Mouse (Mus musculus): ENCODE data around the gene Rfx7.

The Rfx7 gene

GRCm38 (mm10) chr9:72531996-72532380 is at the start of gene Rfx7:
Rfx7 (plus strand) TSS chr9:72532240.
- peak; percentile 83 for DNase-seq (ENCODE audit: low spot score)

- no peak for DNase-seq (ENCODE audit: low spot score)
Observed at GRCm38 (mm10) chr9:72488523-72488922, 43.5 kb upstream of the Rfx7 start.

- no peak for DNase-seq (ENCODE audit: low spot score)
Observed at GRCm38 (mm10) chr9:72489131-72489530, 42.9 kb upstream of the Rfx7 start.

- DNase-seq (ENCODE audit: low spot score), result peak; percentile 91
Observed at GRCm38 (mm10) chr9:72491559-72492193, 40.4 kb upstream of the Rfx7 start.

GRCm38 (mm10) chr9:72492194-72492565 is 39.9 kb upstream of the Rfx7 start, which contains the start of gene Tex9:
Tex9 (minus strand) TSS chr9:72492212.
- DNase-seq (ENCODE audit: low spot score), result no peak

- DNase-seq (ENCODE audit: low spot score), result no peak
Observed at GRCm38 (mm10) chr9:72493465-72493864, 38.6 kb upstream of the Rfx7 start.

GRCm38 (mm10) chr9:72493984-72494685 is 37.9 kb upstream of the Rfx7 start:
- DNase-seq (ENCODE audit: low spot score), result no peak

GRCm38 (mm10) chr9:72496691-72497090 is 35.3 kb upstream of the Rfx7 start:
- DNase-seq (ENCODE audit: low spot score), result no peak

- DNase-seq (ENCODE audit: low spot score), result no peak
Observed at GRCm38 (mm10) chr9:72497171-72497570, 34.9 kb upstream of the Rfx7 start.

- no peak for DNase-seq (ENCODE audit: low spot score)
Observed at GRCm38 (mm10) chr9:72512229-72512981, 19.6 kb upstream of the Rfx7 start.

- no peak for DNase-seq (ENCODE audit: low spot score)
Observed at GRCm38 (mm10) chr9:72515366-72515765, 16.7 kb upstream of the Rfx7 start.

- no peak for DNase-seq (ENCODE audit: low spot score)
Observed at GRCm38 (mm10) chr9:72519246-72519645, 12.8 kb upstream of the Rfx7 start.

- DNase-seq (ENCODE audit: low spot score), result no peak
Observed at GRCm38 (mm10) chr9:72520849-72521248, 11.2 kb upstream of the Rfx7 start.

GRCm38 (mm10) chr9:72526091-72526490 is 5.9 kb upstream of the Rfx7 start:
- DNase-seq (ENCODE audit: low spot score), result no peak

GRCm38 (mm10) chr9:72530237-72530636 is 1.8 kb upstream of the Rfx7 start:
- DNase-seq (ENCODE audit: low spot score), result peak; percentile 79

GRCm38 (mm10) chr9:72530824-72531223 is 1.2 kb upstream of the Rfx7 start:
- DNase-seq (ENCODE audit: low spot score), result no peak

GRCm38 (mm10) chr9:72531291-72531995 is 597 bp upstream of the Rfx7 start:
- peak; percentile 80 for DNase-seq (ENCODE audit: low spot score)

GRCm38 (mm10) chr9:72532381-72533088 is 495 bp downstream of the Rfx7 start:
- peak; percentile 59 for DNase-seq (ENCODE audit: low spot score)

GRCm38 (mm10) chr9:72533089-72533415 is 1.0 kb downstream of the Rfx7 start:
- DNase-seq (ENCODE audit: low spot score), result no peak

- no peak for DNase-seq (ENCODE audit: low spot score)
Observed at GRCm38 (mm10) chr9:72534985-72535384, 2.9 kb downstream of the Rfx7 start.

GRCm38 (mm10) chr9:72535394-72535793 is 3.4 kb downstream of the Rfx7 start:
- DNase-seq (ENCODE audit: low spot score), result no peak

GRCm38 (mm10) chr9:72537086-72537485 is 5.0 kb downstream of the Rfx7 start:
- no peak for DNase-seq (ENCODE audit: low spot score)
